Mouse (Mus musculus) kidney, adult 2 months (tissue): ENCODE results near the gene Scgb1c1. TPM values are rescaled to one million over a fixed set of nuclear protein-coding genes. Genes with fewer than 3 reads are reported as not detected.

Experiments
- DNase-seq: peaks from one replicate; pipeline ENCODE4 v3.0.0; 2021
- H3K27ac ChIP-seq: fragments of 200-500 bp; 2 replicates; pipeline ENCODE4 v1.5.1; 2012; ENCODE audit warnings: low read depth, low read length, control low read depth, inconsistent platforms; ENCODE audit not compliant: insufficient read depth
- H3K27me3 ChIP-seq: fragments of 200-500 bp; replicated peaks from 2 replicates; pipeline ENCODE4 v1.6.1; 2012; ENCODE audit warnings: mild to moderate bottlenecking, moderate library complexity, low read length, inconsistent platforms; ENCODE audit not compliant: control insufficient read depth, insufficient read depth
- H3K36me3 ChIP-seq: fragments of 200-500 bp; 2 replicates; pipeline ENCODE4 v1.6.1; 2012; ENCODE audit warnings: mild to moderate bottlenecking, moderate library complexity, low read length, inconsistent platforms; ENCODE audit not compliant: control insufficient read depth, insufficient read depth
- H3K4me1 ChIP-seq: fragments of 200-500 bp; 2 replicates; pipeline ENCODE4 v1.6.1; 2011; ENCODE audit warnings: low read length; ENCODE audit not compliant: control insufficient read depth, insufficient read depth
- H3K4me3 ChIP-seq: fragments of 200-500 bp; 2 replicates; pipeline ENCODE4 v1.5.1; 2011; ENCODE audit warnings: mild to moderate bottlenecking, low read depth, low read length, control low read depth; ENCODE audit not compliant: insufficient read depth
- CTCF ChIP-seq: fragments of 200-500 bp; conservative IDR thresholded peaks from 2 replicates; pipeline ENCODE4 v1.5.1; 2011; ENCODE audit warnings: low read depth, mild to moderate bottlenecking, control low read depth, low read length, moderate library complexity, mixed read lengths; ENCODE audit not compliant: insufficient read depth, insufficient read length
- POLR2A ChIP-seq: fragments of 200-500 bp; IDR thresholded peaks from one replicate; pipeline ENCODE4 v1.6.1; 2011; ENCODE audit warnings: low read depth, low read length, control low read depth
- WGBS: fragments of 180-500 bp; shearing (Covaris S2); methylation state at CpG from one replicate; pipeline ENCODE4 v1.1.7; 2018; 5-methylcytosine and 5-hydroxymethylcytosine counted together
- polyA plus RNA-seq: library from polyadenylated mRNA; depleted of rRNA; stranded (reverse); fragments of >200 nt; gene quantifications from 2 replicates; pipeline ENCODE4 v1.2.3, GENCODE M21; 2012

Scgb1c1 gene
- polyA plus RNA-seq, 1 experiment = 20.8 TPM

DNA sequence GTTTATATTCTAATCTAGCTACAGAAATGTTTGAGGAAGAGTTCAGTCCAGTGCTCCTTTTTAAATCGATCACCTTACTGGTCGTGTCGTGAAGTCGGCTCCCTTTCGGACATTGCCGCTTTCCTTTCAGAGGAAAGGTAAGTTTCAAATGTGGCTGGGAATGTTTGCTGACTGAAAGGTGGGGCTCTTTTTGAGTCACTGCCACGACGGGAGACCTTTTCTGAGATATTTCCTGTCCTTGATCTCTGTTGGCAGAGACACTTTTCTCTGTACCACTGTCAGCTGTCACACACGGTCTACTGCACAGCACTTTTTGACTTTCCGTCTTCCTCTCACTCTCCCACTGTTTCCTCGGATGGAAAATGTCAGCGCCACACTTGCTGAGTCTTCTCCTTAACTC, 32.5 kb upstream of the Scgb1c1 start:
- peaks cover 2% of the 10 kb centered on the region; the same call in 1 of the 2 replicates for H3K36me3 ChIP-seq
- no peak for TF ChIP-seq CTCF
- WGBS = 85% methylated on average over 12 of the region's 12 CpGs
- no peak overlapping the region for H3K27ac ChIP-seq
- H3K4me1 ChIP-seq = no peaks in the 10 kb centered on the region
- no peak overlapping the region for H3K4me3 ChIP-seq
- H3K27me3 ChIP-seq = no peaks in the 10 kb centered on the region
- DNase-seq = no peak

DNA sequence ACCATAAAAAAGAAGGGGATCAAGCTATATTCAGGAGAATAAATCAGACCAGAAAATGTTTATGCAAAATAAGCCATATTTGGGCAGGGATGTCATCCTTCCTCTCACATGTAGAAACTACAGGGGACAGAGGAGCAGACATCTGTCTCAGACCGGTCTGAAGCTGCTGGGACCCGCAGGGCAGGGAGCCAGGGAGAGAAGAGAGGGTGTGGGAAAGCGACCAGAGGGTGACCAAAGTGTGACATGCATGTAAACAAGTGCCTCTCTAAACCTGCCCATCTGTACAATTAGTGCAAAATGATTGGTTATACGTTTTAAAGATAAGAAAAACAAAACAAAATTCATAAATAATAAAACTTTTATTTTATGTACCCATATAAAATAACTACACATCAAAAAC, 25.2 kb upstream of the Scgb1c1 start:
- DNase-seq = no peak
- Histone ChIP-seq H3K27ac (no peak overlapping the region), H3K4me1 (peaks cover 3% of the 10 kb centered on the region; the same call in 1 of the 2 replicates), H3K27me3 (no peaks in the 10 kb centered on the region), H3K36me3 (no peaks in the 10 kb centered on the region), H3K4me3 (no peak overlapping the region)
- no peak for TF ChIP-seq CTCF
- TF ChIP-seq POLR2A = no peak
- WGBS = 55% methylated on average over 4 of the region's 4 CpGs

DNA sequence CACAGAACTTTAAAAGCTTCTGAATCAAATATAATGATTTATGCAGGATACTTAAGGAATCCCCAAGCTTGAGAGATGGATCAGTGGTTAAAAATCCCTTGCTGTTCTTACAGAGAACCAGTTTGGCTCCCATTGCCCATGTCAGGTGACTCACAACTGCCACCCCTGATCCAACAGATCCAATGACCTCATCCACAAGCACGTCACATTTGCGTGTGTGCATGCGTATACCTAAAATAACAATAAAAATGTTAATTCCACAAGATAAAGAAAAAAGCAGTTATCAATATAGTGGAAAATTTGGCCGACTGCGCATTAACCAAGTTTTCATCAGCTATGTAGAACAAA, 24.1 kb upstream of the Scgb1c1 start:
- peak overlapping the region; percentile 67; the same call in 1 of the 2 replicates for H3K4me3 ChIP-seq
- no peak overlapping the region for H3K27ac ChIP-seq
- peaks cover 3% of the 10 kb centered on the region; the same call in 1 of the 2 replicates for H3K4me1 ChIP-seq
- DNase-seq = no peak
- TF ChIP-seq POLR2A = no peak
- TF ChIP-seq CTCF = no peak
- no peaks in the 10 kb centered on the region for H3K36me3 ChIP-seq
- H3K27me3 ChIP-seq = no peaks in the 10 kb centered on the region
- WGBS = 52% methylated on average over 5 of the region's 5 CpGs

DNA sequence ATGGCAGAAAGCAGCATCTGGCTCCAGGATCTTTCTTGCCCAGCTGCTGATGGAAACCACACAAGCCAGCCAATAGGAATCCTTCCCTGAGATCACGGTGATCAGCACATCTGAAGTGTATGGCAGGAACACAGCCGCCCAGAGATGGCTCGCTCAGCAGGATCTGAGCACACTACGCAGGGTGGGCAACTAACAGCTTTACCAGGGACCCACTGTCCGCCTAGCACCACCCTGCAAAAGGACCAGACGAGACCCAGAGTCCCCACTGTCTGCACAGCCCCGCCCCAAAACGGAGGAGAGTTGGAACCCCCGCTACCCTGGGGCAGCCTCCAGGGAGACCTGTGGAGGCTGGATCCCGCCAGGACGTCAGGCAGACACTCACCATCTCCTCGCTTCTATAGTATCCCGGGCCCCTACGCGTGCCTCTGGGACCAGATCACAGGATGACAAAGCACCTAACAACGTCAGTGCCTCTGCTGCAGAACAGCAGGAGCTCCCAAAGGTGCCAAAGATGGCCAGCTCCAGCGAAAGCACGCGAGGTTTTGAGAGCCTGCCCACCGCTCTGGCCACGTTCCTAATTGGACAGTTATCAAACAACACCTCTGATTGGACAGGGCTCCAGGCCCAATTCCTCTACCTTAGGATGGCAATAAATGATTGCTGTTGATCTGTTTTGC, 23.6 kb upstream of the Scgb1c1 start, which contains the start of gene Zfp941:
TSS of gene Zfp941 (minus strand) at position 526 of the 677 bp plus-strand sequence.
- H3K36me3 ChIP-seq = no peaks in the 10 kb centered on the region
- H3K27ac ChIP-seq = no peak within 1 kb of the TSS
- DNase-seq = peak; percentile 70
- 3% methylated on average over 21 of the region's 21 CpGs for WGBS
- no peak for TF ChIP-seq CTCF
- no peak for TF ChIP-seq POLR2A
- peaks cover 3% of the 10 kb centered on the region; the same call in 1 of the 2 replicates for H3K4me1 ChIP-seq
- peak within 1 kb of the TSS; percentile 67 for H3K4me3 ChIP-seq
- H3K27me3 ChIP-seq = no peaks in the 10 kb centered on the region

DNA sequence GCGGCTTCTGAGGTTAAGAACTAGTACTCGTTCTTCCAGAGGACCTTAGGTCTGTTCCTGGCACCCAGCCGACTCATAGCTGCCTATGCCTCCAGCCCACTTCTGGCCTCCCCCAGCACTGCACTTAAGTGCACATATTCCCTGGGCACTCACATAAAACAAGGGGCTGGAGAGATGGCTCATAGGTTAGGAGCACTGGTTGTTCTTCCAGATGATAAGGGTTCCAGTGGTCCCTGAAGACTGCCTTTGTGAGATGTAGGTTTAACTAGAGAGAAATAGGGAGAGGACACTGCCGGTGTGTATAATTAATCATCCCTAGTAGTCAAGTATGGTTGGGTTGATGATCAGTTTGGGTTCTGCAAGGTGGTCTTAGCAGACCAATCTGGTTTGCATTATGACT, 22.6 kb upstream of the Scgb1c1 start:
- H3K36me3 ChIP-seq = no peaks in the 10 kb centered on the region
- peaks cover 3% of the 10 kb centered on the region; the same call in 1 of the 2 replicates for H3K4me1 ChIP-seq
- no peak overlapping the region for H3K4me3 ChIP-seq
- H3K27ac ChIP-seq = no peak overlapping the region
- TF ChIP-seq CTCF = no peak
- TF ChIP-seq POLR2A = no peak
- WGBS = 90% methylated on average over 4 of the region's 4 CpGs
- no peak for DNase-seq
- no peaks in the 10 kb centered on the region for H3K27me3 ChIP-seq

DNA sequence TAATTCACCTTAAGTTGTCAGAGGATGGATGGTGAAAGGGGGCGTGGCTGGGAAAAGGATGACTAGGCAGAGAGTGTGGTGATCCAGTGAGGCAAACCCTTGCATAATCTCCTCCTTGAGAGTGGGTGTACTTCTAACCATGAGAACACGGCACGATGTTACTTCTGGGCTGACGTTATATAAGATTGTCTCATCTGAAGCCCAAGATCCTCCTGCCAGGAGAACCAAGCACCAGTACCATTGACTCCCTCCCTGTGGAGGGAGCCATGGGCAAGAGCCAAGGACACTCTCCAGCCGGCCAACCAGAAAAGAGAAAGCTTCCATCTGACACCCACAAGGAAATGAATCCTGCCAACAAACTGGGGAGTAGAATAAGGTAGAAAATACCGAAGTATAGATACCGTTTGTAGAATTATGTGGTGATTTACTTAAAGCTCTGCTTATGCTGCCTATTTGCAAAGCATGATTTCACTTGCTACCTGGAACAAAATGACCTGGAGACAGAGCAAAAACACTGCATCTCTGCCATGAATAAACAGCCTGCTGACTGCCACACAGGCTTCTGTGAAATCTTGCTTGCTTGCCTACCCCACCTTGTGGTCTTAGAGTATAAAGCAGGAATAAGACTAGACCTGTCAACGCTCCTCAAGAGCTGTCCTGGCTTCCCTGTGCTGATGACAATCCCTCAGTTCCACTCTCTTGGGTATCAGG, 17.0 kb upstream of the Scgb1c1 start:
- peak overlapping the region; percentile 44; the same call in 1 of the 2 replicates for H3K27ac ChIP-seq
- no peaks in the 10 kb centered on the region for H3K36me3 ChIP-seq
- WGBS = 21% methylated on average over 8 of the region's 8 CpGs
- peak; percentile 63 for TF ChIP-seq CTCF
- no peak for TF ChIP-seq POLR2A
- peaks cover 4% of the 10 kb centered on the region; the same call in 1 of the 2 replicates for H3K4me1 ChIP-seq
- no peak overlapping the region for H3K4me3 ChIP-seq
- H3K27me3 ChIP-seq = no peaks in the 10 kb centered on the region
- peak; percentile 90 for DNase-seq

DNA sequence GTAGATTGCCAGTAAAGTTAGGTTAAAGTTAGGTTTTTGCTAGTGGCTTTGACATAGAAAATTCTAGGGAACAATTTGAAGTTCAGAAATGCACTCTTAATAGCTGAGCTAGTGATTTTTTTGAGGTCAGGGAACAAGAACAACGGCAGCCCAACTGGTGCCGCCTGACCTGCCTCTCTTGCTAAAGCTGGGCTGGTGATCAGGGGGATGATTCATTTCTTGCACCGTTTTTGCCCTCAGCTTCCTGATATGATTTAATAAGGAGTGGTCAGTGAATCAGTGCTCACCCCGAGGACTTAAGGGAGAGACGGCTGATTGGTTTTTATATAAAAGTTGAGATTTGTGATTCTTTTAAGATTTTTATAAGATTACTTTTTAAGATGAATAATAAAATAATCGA, 13.9 kb upstream of the Scgb1c1 start:
- Histone ChIP-seq H3K36me3 (no peaks in the 10 kb centered on the region), H3K4me1 (peaks cover 4% of the 10 kb centered on the region; the same call in 1 of the 2 replicates), H3K27me3 (no peaks in the 10 kb centered on the region), H3K4me3 (no peak overlapping the region), H3K27ac (no peak overlapping the region)
- 47% methylated on average over 6 of the region's 6 CpGs for WGBS
- no peak for DNase-seq
- TF ChIP-seq POLR2A (no peak), CTCF (no peak)
